Mouse (Mus musculus) embryo, embryonic 10.5 days (tissue): ENCODE measurements around the gene Tshz3.

Source experiments
- DNase-seq: peaks from one replicate; pipeline ENCODE4 v3.0.0-alpha.2; 2015; ENCODE audit warnings: low spot score

The Tshz3 gene

DNA sequence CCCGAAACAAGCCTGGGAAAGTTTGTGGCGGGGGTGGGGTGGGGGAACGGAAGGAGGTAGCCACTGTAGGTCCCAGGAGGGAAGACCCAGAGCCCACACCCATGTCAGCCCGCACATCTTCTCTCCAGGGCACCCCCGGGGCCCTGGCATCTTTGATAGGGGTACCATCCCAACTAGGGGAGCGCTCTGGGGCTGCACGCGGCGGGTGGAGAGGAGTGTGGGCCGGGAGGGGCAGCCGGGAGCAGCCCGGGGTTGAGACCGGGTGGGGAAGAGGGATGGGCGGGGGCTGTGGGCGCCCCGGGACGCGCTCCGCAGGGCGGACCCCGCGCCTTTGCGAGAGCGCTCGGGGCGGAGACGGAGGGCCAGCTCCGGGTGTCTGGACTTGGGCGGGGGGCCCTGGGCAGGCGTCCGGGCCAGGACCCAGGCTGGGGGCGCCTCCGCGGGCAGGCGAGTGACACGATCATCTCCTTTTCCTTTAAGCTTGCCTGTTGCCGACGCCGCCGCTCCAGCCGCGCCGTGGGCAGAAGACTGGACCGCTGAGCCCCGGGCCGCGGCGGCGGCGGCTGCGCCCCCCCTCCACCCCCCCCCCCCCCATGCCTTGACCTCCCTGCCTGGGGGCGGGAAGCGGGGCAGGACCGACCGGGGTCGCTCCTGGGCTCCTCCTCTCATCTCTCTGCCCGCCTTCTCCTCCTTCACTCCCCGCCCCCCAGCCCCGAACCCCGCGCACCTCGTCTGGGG, 631 bp upstream of the Tshz3 start:
- DNase-seq: peak; percentile 82

DNA sequence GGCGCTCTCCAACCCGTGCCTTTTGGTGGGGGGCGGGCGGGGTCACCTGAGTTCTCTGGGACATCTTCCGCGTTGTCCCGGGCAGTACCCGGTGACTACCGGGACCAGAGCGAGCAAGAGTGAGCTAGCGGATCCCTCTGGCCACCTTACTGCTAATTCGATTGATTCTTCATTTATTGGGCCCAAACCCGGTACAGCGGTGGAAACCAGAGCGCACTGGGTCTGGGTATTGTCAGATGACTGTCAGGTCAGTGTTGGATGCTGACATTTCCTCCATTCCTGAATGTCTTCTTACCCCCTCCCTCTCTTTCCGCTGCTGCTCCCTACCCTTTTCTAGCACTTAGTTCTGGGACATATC, 650 bp downstream of the Tshz3 start:
- DNase-seq: peak; percentile 46

DNA sequence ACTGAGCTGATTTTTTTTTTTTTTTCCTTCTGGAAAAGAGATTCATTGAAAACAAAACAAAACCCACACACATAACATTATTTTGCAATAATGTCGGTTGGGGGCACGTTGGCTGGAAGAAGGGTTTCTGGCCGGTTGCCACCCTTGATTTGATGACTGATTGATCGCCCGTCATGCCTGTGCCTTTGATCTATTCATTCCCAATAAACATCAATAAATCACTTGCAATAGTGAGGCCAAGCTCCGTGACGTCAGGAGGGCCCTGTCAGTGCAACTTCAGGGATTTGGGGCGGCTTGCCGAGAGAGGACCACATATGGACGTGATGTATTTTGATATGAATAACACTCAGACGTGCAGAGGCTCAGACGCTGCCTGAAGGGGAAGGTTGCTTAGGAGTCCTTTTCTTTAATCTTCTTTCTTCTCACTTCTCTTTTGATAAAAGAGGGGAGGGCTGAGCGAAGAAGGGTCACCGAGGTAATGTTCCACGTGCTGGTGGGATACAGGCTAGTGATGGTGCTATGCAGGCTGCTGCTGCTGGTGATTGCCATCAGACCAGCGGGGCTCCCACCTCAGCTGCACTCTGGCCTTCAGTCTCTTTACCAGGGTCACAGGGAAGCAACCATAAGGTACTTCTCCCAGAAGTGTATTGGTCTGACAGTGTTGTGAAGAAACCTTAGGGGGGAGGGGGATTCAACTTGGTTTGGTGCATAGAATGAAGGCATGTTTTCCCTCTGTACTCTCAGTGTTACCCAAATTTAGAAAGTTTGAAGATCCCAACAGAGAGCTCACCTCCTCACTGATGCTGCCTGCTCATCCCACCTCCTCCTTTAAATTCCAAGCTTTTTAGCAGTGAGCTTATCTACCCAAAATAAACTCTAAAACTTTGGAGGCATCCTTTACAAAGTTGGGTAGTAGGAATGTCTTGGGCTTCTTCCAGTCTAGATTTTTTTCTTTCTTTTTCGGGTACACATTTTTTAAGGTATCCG, 1.4 kb downstream of the Tshz3 start:
- DNase-seq: peak; percentile 73

DNA sequence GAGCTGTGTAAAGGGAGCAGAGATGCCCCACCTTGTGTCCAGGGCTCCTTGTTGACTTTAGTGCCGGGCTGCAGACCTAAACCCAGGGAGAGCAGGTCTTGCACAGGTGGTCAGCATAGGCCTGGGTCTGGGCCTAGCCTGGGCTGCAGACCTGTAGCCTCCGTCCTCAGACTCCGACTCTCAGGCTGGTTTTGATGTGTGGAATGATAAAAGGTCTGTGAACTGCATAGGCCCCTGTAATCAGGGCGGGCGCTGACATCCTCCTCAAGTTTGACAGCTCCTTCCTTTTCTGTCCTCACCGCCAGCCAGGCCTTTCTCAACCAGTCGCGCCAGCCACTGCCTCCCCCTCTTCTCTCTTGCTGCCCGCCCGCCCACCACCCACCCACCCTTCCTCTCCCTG, 8.7 kb downstream of the Tshz3 start:
- DNase-seq: peak; percentile 61

DNA sequence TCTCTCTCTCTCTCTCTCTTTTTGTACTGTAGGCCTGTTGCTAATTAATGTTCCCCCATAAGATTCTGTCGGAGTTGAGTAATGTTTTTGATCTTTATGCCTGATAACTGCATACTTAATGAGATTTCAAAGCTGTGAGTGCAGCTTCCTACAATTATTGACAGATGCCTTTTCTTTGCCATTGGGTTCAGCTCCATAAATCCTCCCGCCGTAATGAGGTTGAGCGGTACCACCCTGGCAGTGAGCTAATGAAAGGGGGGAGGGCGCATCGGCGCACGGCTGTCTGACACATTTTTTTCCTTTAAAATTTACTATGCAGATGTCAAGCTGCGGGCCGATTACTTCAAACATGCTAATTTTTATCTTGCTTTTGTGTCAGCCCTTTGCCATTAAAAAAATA, 9.3 kb downstream of the Tshz3 start:
- peak; percentile 50 for DNase-seq

DNA sequence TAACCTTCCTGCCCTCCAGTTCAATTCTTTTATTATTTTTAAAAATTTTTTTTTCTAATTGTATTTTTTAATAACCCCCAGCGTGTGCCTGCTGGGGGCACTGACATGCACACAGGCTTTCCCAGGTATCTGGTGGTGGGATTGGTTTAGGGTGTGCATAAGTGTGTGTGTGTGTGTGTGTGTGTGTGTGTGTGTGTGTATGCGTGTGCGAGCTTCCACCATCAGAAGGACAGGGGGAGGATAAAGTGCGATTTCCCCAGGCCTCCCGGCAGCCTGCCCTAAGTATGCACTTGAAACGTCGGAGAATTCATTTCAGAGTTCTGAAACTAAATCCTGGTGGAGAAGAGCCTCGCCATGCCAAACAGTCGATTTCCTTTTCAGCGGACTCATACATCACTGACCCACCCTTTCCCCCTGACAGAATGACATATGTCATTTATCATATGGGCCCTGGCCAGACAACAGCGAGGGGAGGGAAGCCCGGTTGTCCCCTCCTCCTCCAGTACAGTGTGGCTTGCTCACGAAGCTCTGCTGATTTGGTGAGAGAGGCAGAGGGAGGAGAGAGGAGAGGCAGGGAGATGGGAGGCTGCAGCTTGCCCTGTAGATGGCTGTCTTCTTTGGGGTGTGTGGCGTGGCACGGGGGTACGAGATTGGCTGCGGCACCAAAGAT, 9.9 kb downstream of the Tshz3 start:
- DNase-seq: peak; percentile 70

DNA sequence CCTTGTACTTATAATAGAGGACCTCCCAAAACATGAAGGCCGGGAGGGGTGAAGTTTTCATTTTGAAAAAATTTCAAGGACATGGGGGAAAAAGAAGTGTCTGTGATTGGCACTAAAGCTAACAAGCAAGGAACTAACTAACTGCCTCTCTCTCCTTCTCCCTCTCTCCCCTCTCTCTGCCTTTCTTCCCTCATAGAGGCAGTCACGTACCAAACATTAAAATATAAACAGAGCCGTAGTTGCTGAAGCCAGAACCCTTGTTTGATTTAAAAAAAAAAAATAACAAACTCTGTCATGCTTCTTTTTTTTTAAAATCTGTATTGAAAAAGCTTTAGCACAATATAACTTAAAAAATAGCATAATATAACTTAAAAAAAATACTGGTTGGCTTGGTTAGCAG, 10.9 kb downstream of the Tshz3 start:
- DNase-seq: no peak

DNA sequence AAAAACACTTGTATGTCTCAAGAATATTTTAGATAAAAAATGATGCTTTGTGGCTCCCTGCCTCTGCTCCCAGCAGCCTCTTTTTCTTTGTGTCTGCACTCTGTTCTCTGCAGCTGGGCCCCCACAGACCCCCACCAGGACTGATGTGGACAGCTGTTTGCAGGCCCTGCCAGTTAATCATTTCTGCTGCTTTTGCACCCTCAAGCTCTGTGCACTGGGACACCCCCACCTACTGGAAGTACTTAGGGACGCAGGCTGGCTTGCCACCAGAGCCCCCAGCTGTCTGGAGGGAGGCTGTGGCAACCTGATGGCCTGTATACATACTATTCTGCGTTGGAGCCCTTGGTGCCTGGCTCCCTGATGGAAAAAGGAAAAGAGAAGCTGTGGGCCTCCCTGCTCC, 11.3 kb downstream of the Tshz3 start:
- peak; percentile 76 for DNase-seq

DNA sequence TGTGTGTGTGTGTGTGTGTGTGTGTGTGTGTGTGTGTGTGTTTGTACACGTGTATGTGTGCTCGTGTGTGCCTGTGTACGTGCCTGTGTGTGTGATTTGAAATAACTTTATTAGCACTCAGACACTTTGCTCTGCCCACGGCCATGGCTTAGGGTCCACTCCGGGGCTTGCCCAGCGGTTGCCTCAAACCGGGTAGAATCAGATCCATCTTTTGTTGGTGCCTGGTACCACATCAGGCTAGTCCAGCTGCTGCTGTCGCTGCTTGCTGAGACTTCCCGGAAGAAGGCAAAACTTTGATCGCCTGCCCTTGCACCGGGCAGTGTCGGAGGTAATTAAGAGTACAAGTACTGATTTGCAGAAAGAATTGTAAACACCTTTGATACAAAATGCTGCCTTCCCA, 12.1 kb downstream of the Tshz3 start:
- peak; percentile 47 for DNase-seq

DNA sequence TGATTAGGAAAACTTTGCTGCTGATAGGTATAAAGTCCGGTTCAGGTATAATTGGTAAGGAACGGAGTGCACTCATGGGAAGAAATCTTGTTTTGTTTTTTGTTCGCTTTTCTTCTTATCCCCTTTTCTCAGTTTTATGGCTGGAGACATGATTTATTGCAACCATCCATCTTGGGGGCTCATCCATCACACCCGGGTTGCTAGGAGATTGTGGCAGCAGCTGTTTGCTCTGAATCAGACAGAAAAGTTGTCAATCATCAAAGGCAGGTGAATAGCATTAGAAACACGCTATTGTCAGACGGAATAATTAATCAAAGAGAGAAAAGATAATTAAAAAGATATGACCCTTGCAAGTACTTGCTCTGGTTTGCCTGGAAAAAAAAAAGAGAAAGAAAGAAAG, 12.5 kb downstream of the Tshz3 start:
- DNase-seq: peak; percentile 78

DNA sequence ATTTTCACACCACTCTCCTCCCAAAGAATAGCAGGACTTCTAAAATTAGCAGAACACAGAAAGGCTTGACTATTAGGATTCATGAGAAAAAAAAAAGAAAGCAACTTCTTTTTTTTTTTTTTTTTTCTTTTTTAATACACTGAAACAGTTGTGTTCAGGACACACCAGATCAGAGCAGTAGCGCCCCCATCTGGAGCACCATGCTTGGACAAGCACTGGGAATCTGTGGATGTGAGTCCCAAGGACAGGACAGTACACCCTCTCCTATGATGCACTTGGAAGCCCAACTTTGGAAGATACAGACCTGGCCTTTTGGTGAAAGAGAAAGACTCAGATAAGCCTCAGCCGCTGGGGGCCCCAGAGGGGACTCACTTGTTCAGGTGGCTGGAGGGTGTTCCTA, 13.8 kb downstream of the Tshz3 start:
- DNase-seq: no peak

DNA sequence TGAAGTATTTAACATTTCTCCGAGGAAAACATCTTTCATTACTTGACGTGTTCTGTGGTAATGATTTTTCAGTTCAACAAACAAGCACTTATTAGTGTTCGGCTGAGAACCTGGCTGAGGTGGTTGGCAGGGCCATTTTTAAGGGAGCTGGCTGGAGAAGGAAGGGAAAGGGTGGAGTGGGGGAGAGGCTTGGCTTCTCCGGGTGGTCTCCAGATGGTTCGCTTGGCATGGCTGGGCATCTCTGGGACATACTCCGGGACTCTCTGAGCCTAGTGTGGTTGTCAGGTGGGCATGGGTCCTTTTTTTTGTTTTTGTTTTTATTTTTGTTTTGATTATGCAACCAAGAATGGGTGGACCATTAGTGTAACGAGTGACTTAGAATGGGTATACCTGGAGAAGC, 16.4 kb downstream of the Tshz3 start:
- DNase-seq: no peak

DNA sequence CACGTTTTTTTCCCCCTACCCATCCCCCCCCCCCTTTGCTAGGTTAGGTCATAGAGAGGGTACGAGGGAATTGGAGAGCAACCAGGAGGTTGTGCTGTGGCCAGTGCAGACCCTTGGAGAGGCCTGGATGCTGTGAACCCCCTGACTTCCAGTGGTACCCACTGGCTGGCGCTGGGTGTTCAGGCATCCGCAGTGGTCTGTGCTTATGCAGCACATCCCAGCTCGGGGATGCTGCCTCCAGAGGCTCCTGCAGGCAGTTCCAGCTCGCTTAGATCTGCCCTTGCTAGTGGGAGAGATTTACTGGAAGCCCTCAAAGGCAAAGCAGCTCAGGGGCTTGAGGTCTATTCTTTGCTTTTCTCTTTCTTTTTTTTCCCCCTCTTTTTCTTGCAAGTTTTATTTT, 19.3 kb downstream of the Tshz3 start:
- DNase-seq: peak; percentile 46

DNA sequence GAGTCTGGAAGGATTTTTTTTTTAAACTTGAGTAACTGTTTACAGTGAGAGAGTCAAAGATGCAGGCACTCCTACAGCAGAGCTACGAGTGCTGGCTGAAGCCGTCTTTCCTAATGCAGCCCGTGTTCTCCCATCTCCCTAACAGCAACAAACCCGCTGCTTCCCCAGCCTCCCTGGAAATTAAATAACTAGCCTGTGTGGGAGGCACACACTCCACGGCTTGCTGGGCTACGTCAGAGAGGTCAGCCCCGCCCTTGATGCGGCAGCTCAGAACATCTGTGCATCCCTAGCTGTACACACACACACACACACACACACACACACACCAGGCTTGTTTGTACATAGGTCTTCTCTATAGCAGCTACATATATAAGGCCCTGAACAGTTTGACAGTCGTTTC, 22.9 kb downstream of the Tshz3 start:
- no peak for DNase-seq

DNA sequence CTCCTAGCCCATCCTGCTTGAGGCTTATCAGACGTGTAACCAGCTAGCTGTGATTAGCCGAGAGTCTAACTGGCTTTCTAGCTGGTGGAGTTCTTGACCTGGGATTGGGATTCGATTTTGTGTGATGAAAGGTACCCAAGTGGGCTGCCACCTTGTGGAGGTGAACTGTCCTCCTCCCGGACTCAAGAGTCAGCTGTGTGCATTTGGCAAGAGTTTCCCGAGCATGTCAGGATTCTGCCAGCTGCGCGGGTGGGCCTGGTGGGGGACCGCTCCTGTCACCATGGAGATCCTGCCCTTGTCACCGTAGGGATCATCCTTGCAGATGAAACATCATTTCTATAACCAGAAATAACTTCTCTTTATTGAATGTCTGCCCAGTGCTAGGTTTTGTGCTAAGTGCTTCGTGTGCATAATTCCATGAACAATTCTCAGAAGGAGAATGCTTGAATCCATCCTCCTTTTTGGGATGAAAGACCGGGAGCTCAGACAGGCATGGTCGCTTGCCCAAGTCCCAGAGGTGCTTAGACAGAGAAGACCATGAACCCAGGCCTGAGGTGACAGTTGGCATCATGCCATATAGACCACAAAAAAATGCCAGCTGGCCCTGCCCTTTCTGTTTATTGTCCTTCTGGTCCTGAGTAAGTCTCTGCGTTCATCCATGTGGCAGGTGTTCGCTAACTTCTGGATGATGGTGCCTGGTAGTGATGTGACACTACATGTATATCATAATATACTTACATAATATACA, 38.6 kb downstream of the Tshz3 start:
- no peak for DNase-seq

DNA sequence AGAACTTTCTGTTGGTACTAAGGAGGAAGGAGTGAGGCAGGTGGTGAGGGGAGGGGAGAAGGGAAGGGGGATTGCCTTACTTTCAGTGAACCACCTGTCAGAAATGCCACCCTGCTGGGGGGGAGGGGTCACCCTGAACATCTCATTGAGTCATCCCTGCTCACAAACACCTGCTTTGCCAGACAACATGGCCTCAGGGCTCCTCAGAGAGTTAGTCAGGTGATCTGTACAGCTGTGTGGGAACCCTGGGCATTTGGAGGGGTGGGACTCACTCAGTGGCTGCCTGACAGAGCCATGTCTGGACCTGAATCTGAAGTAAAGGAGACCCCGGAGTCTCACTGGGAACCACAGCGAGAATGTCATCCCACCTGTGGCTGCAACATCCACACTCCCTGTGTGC, 53.6 kb downstream of the Tshz3 start:
- no peak for DNase-seq

DNA sequence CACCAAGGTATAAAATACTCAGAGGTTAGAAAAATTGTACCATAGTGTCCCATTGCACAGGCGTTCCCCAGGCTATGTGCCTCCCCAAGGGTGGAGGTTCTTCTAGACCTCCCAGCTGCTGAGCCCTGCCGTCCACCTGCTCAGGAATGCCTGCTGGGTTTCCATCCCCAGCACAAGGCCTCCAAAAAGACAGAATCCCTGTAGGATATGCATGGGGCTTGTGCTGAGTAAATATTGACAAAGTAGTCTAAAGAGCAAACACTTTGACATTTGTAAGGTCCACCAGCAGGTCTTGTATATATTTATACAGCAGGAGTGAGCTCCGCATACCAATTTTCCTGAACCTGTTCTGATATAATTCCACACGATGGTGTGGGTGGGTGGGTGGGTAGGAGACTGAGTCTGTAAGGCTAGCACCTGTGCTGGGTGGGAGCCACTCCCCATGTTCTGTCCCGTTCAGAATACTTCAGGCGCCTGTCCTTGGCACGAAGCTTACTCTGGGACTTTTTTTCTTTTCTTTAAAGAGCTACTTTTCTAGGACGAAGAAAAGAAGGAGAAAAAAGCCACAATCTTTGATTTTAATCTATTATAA, 69.7 kb downstream of the Tshz3 start:
- DNase-seq: no peak

DNA sequence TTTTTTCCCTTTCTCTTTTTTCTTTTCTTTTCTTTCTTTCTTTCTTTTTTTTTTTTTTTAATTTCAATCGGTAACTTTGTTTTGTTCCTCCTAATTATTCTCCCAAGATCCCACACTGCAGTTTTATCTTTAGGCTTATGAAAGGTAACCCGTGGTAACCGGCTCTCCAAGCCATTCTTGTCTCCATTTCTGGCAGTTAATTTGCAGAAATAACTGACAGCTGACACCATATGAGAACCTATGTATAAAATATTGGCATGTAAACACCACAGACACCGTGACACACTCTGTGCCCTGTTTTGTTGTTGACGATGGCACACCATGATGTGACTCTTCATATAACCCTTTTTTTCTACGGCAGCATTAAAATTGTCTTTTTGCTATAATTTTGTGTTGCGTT, 75.2 kb downstream of the Tshz3 start:
- DNase-seq: no peak

DNA sequence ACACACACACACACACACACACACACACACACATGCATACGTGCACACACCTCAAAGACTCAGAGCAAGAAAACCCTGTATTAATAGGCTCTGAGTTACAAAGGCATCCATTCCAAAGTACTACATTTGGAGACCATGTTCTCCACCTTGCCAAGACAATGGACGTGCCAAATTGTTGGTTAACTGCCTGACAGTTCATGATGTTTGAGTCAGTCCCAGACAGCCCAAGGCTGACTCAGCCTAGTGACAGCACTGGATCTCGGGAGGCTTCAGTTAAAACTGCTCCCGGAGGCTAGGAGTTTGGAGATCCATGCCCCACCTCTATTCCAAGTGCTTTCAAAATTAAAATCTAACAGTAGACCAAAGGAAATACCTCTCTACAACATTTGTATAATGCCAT, 79.0 kb downstream of the Tshz3 start:
- no peak for DNase-seq

DNA sequence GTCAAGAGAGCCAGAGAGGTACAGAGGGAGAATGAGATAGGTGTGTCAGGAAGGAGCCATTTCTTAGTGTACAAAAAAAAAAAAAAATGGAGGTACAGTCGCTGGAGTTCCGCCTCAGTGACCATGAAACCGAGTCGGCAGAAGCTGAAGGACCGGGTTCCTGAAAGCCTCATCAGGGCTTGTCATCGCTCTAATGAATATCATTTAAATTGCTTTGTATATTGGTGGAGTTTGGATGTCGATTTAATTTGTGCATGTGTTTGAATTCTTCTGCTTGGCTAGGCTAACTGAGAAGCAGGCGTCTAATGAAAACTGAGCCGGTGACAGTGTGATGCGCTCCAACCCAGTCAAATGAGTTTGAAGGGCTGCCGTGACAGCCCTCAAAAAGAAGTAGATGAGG, 80.5 kb downstream of the Tshz3 start:
- DNase-seq: no peak

DNA sequence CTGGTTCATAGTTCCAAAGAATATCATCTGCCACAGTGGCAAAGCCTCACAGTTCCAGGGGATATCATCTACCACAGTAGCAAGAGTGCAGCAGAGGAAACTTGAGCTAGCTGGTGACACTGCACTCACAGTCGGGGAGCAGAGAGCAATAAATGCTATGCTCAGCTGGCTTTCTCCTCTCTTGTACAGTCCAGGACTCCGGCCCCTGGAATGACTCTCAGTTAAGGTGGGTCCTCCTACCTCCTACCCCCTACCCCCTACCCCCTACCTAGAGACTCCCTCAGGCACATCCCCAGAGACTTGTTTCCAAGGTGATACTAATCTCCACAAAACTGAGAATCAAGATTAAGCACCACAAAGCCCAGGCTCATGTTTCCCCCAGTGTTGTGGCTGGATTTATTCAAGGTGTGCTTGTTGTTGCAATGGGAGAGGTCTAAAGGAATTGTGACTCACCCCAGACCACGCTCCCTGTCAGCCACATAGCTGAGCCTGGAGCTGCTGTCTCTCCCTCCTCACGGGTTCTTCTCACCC, 86.4 kb downstream of the Tshz3 start:
- no peak for DNase-seq
